ENCODE assay signal across 10 mouse cellular contexts in the genomic region with DNA sequence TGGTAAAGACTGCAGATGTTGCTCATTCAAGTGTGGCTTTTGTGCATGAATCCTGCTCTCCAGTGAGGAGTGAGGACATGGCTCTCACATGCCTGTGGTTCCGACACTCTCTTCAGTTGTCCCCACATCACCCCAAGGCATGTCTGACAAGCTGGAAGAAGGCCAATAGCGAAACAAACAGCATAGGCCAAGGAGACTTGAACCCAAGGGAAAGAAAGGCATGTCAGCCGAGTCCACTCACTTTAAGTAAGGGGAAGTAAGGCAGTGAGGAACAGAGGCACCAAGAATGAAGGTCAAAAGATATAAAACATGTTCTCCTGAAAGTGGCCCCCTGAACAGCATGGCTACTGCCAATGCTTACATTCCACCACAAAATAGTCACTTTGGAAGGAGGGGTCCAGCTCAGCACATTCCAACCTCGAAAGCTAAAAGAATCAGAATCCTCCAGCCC. TPM values are rescaled to one million over a fixed set of nuclear protein-coding genes. Genes with fewer than 3 reads are reported as not detected.
DNase-seq lines count a peak whose midpoint lies in the region; ATAC-seq and TF ChIP-seq lines count a peak whose summit lies in the region.
"Had no signal": no experiment of that assay in that cellular context is flagged by ENCODE, and none has a peak within 500 bp of the region (broad histone marks: within the 10 kb centered on the region; RNA-seq: fewer than 3 reads in every experiment).

No protein-coding gene starts in this region.

- no peak overlapping the region for H3K4me3 ChIP-seq in MEL (ENCODE audit: control insufficient read depth in 1 of 2, insufficient read depth in 1 of 2, low read depth in 2 of 2, low read length in 2 of 2)
- no peak overlapping the region for H3K4me3 ChIP-seq in bone marrow macrophage, adult 2 months (ENCODE audit: insufficient read depth, low read length)
- no peak overlapping the region for H3K4me3 ChIP-seq in limb, embryonic 15.5 days
- no peak overlapping the region for H3K4me3 ChIP-seq in forebrain, embryonic 10.5 days

- no peak for TF ChIP-seq POLR2A in MEL (IDR thresholded peaks at IDR 0.05; ENCODE audit: control insufficient read depth in 1 of 2, insufficient read depth in 1 of 2, low read depth in 1 of 2, low read length in 2 of 2, poor library complexity in 1 of 2)
- TF ChIP-seq POLR2A in bone marrow macrophage, adult 2 months (IDR thresholded peaks at IDR 0.05; ENCODE audit: borderline replicate concordance, low read depth, low read length), result no peak

- DNase-seq in MEL (ENCODE audit: low read depth, low spot score), result peak; percentile 49
- DNase-seq in heart, postnatal 14 days, result peak; percentile 35 to 59
- DNase-seq in right cerebral cortex, adult 18-20 months, result no peak
- no peak for DNase-seq in forebrain, embryonic 10.5 days (ENCODE audit: extremely low spot score, low spot score)
- DNase-seq in cerebellum, postnatal 36 days, result no peak
- DNase-seq: thymus, postnatal 25 days had no signal

- no peak for TF ChIP-seq RAD21 in MEL (IDR thresholded peaks at IDR 0.05; ENCODE audit: low read depth, low read length)

- H3K9ac ChIP-seq in MEL (ENCODE audit: control insufficient read depth, low read depth, low read length, poor library complexity, severe bottlenecking), result no peak overlapping the region
- no peak overlapping the region for H3K9ac ChIP-seq in limb, embryonic 15.5 days

- no peak for ATAC-seq in limb, embryonic 15.5 days (ENCODE audit: insufficient number of reproducible peaks, low FRiP score, low TSS enrichment, low read depth)

- intact Hi-C loops in heart, postnatal 14 days (cut with DNase I), result loop anchor here (5.0 kb wide), 1 partner anchor 37 kb away; no protein-coding TSS in a partner anchor

- no peak overlapping the region for H3K4me2 ChIP-seq in limb, embryonic 15.5 days

- H3K79me2 ChIP-seq in MEL (ENCODE audit: control insufficient read depth, insufficient read depth, low read length, poor library complexity), result no peaks in the 10 kb centered on the region

- peak overlapping the region; percentile 1; the same call in 1 of the 2 replicates for H3K27ac ChIP-seq in MEL (ENCODE audit: control insufficient read depth, low read depth, low read length)
- H3K27ac ChIP-seq in bone marrow macrophage, adult 2 months (ENCODE audit: insufficient read depth, low read depth, low read length), result peak overlapping the region; percentile 95
- peak overlapping the region; percentile 72; the same call in 1 of the 2 replicates for H3K27ac ChIP-seq in limb, embryonic 15.5 days
- no peak overlapping the region for H3K27ac ChIP-seq in forebrain, embryonic 10.5 days

- TF ChIP-seq EP300 in MEL (IDR thresholded peaks at IDR 0.05; ENCODE audit: low read depth in 1 of 2, low read length in 2 of 2), result no peak

- no peaks in the 10 kb centered on the region for H3K27me3 ChIP-seq in MEL (ENCODE audit: control insufficient read depth in 1 of 2, insufficient read depth in 2 of 2, low read length in 2 of 2)
- H3K27me3 ChIP-seq in limb, embryonic 15.5 days, result no peaks in the 10 kb centered on the region
- H3K27me3 ChIP-seq in forebrain, embryonic 10.5 days (ENCODE audit: poor library complexity, severe bottlenecking), result no peaks in the 10 kb centered on the region

- H3K9me3 ChIP-seq in MEL (replicated peaks; ENCODE audit: insufficient read depth, low read length), result no peaks in the 10 kb centered on the region
- H3K9me3 ChIP-seq in limb, embryonic 15.5 days, result peaks cover 4% of the 10 kb centered on the region; the same call in 1 of the 2 replicates
- peaks cover 6% of the 10 kb centered on the region; the same call in 1 of the 2 replicates for H3K9me3 ChIP-seq in forebrain, embryonic 10.5 days

- 10% methylated on average over 4 of the region's 4 CpGs for WGBS in limb, embryonic 15.5 days
- WGBS in forebrain, embryonic 10.5 days, result 81% methylated on average over 4 of the region's 4 CpGs

- no peak for TF ChIP-seq CTCF in MEL (IDR thresholded peaks at IDR 0.05 in 2 of 3, conservative IDR thresholded peaks at IDR 0.05 in 1 of 3; ENCODE audit: control insufficient read depth in 1 of 3, insufficient read depth in 1 of 3, low read depth in 2 of 3, low read length in 3 of 3, poor library complexity in 1 of 3, severe bottlenecking in 1 of 3)
- TF ChIP-seq CTCF in bone marrow macrophage, adult 2 months (IDR thresholded peaks at IDR 0.05; ENCODE audit: low read depth, low read length), result no peak

- peaks cover 0 to 25% of the 10 kb centered on the region in 2 experiments; a peak in 2 of 4 replicates for H3K36me3 ChIP-seq in MEL (ENCODE audit: control insufficient read depth in 1 of 2, insufficient read depth in 2 of 2, low read length in 2 of 2)
- H3K36me3 ChIP-seq in limb, embryonic 15.5 days, result no peaks in the 10 kb centered on the region
- no peaks in the 10 kb centered on the region for H3K36me3 ChIP-seq in forebrain, embryonic 10.5 days (replicated peaks)

- peaks cover 14 to 19% of the 10 kb centered on the region in 2 experiments for H3K4me1 ChIP-seq in MEL (ENCODE audit: control insufficient read depth in 1 of 2, insufficient read depth in 2 of 2, low read length in 2 of 2)
- H3K4me1 ChIP-seq in bone marrow macrophage, adult 2 months (ENCODE audit: control insufficient read depth, insufficient read depth, low read length), result peaks cover 65% of the 10 kb centered on the region
- peaks cover 22% of the 10 kb centered on the region for H3K4me1 ChIP-seq in limb, embryonic 15.5 days
- H3K4me1 ChIP-seq in forebrain, embryonic 10.5 days, result 0 out of 2 replicates have a peak, but pooled peaks cover 8% of the 10 kb centered on the region

TF ChIP-seq in MEL, 35 proteins besides CTCF, POLR2A, EP300 and RAD21:
- no peak for TF ChIP-seq HCFC1 (IDR thresholded peaks at IDR 0.05; ENCODE audit: low read depth, low read length)
- TF ChIP-seq MAZ (IDR thresholded peaks at IDR 0.05; ENCODE audit: low read depth, low read length), result no peak
- TF ChIP-seq E2F4 (IDR thresholded peaks at IDR 0.05; ENCODE audit: borderline replicate concordance, low read depth, low read length), result no peak
- no peak for TF ChIP-seq CHD2 (IDR thresholded peaks at IDR 0.05; ENCODE audit: low read length)
- TF ChIP-seq ZC3H11A (IDR thresholded peaks at IDR 0.05; ENCODE audit: low read depth, low read length), result no peak
- TF ChIP-seq TAL1 (IDR thresholded peaks at IDR 0.05; ENCODE audit: low read length), result no peak
- no peak for TF ChIP-seq POLR2AphosphoS5 (IDR thresholded peaks at IDR 0.05; ENCODE audit: borderline replicate concordance, low read depth, low read length)
- no peak for TF ChIP-seq SIN3A (IDR thresholded peaks at IDR 0.05; ENCODE audit: low read length)
- TF ChIP-seq RCOR1 (IDR thresholded peaks at IDR 0.05; ENCODE audit: low read depth, low read length), result no peak
- TF ChIP-seq ZKSCAN1 (IDR thresholded peaks at IDR 0.05; ENCODE audit: low read depth, low read length), result no peak
- TF ChIP-seq MEF2A (IDR thresholded peaks at IDR 0.05; ENCODE audit: extremely low read depth, insufficient replicate concordance, low read depth, low read length, poor library complexity, severe bottlenecking), result no peak
- no peak for TF ChIP-seq GABPA (IDR thresholded peaks at IDR 0.05; ENCODE audit: low read depth, low read length)
- no peak for TF ChIP-seq TCF12 (IDR thresholded peaks at IDR 0.05; ENCODE audit: low read depth, low read length)
- no peak for TF ChIP-seq TBP (IDR thresholded peaks at IDR 0.05; ENCODE audit: low read depth, low read length)
- TF ChIP-seq POLR2AphosphoS2 (IDR thresholded peaks at IDR 0.05; ENCODE audit: low read length), result no peak
- TF ChIP-seq CHD1 (IDR thresholded peaks at IDR 0.05; ENCODE audit: low read depth, low read length), result no peak
- no peak for TF ChIP-seq SMC3 (IDR thresholded peaks at IDR 0.05; ENCODE audit: low read depth, low read length)
- TF ChIP-seq JUND (IDR thresholded peaks at IDR 0.05; ENCODE audit: low read depth, low read length), result no peak
- no peak for TF ChIP-seq MYC (IDR thresholded peaks at IDR 0.05; ENCODE audit: low read depth, low read length)

RNA-seq across cellular contexts. Expression of a gene that starts 25.5 kb away (rescaled TPM):
- not detected in 2 replicates for total RNA-seq in MEL (2012; rRNA removed)
- under 1 TPM in 1 of 2 experiments, not detected in 1; 0.67 TPM for polyA plus RNA-seq in MEL (2012; ENCODE audit: insufficient read depth in 1 of 2, insufficient read length in 2 of 2, low read depth in 1 of 2, low replicate concordance in 2 of 2, missing spikeins in 1 of 2)
- not detected in 2 replicates for polyA plus RNA-seq in bone marrow macrophage, adult 2 months (2012; ENCODE audit: insufficient read depth, insufficient read length, missing spikeins)
- total RNA-seq in heart, postnatal 14 days (2021), result not detected
- not detected in 2 replicates for polyA plus RNA-seq in limb, embryonic 15.5 days (2015; fragmentation: Nextera tagmentation; extraction: Ambion mirVana)
- not detected in 2 replicates for polyA plus RNA-seq in forebrain, embryonic 10.5 days (2016; fragmentation: Nextera tagmentation; extraction: Ambion mirVana)
- total RNA-seq: layer of hippocampus, postnatal 25 days had no signal
- polyA plus RNA-seq: neural tube, embryonic 11.5 days had no signal

Comparison
In these comparisons a context has a peak if more than half of its experiments do, and no peak if none do; other contexts are left out.
1. DNase-seq: peak in MEL (single experiment) and heart, postnatal 14 days (2 of 2); none in right cerebral cortex, adult 18-20 months (single experiment), forebrain, embryonic 10.5 days (single experiment) and cerebellum, postnatal 36 days (0 of 2).